Mouse (Mus musculus) brain, embryonic 18.5 days (tissue): ENCODE measurements around the gene Vmn1r71.
"Not testable (repeated sequence)": the region's sequence is repeated elsewhere in the genome, so short reads cannot be mapped to it uniquely, and the experiment has no call there.

Source experiments
- DNase-seq: peaks from one replicate; pipeline ENCODE4 v3.0.0-alpha.2; 2012; ENCODE audit warnings: low read depth, low spot score

Gene Vmn1r71

DNA sequence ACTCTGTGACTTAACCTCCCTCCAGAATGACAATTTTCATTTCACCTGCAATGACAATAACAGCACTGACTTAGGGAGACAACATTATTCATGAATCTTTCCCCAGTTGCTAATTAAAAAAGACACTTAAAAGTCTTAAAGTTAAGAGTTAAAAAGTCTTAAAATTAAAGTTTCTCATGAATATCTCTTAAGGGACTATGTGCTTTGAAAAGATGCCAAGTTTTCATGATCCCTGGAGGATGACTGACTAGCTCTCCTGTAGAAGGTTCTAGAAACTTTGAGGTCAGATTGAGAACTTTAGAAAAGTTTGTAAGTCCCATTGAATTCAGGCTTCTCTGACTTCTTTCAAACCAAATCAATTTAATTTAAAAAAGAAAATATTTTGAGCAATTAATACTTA, at the start of gene Vmn1r71:
Vmn1r71 (minus strand) TSS at position 101 of the 400 bp plus-strand sequence.
- DNase-seq = no peak

DNA sequence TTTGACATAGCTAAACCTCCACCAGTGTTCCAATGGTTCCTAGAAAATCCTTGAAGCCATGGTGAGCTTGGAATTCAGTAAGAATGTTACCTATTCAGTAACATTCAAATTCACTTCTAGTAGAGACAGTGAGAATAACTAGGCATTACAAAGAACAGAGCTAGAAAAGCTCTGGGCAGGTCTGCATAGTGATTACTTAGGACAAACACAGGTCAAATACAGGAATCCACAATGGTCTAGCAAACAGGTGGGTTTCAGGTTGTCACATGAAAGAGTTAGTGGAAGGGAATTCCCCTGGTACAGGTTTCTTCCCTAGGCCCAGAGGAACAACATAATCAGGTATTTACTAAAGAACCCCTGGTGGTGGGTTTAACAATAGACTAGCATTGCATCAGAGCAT, 3.4 kb upstream of the Vmn1r71 start:
- DNase-seq = not testable (repeated sequence)
